Mouse (Mus musculus): ENCODE results near the gene Hlcs.

- no peak for TF ChIP-seq POLR2A (IDR thresholded peaks at IDR 0.05; ENCODE audit: borderline replicate concordance, insufficient read depth, low read length)
- no peak for TF ChIP-seq CTCF (IDR thresholded peaks at IDR 0.05; ENCODE audit: borderline replicate concordance, insufficient read depth, low read depth, low read length)
These were observed 73.8 kb downstream of the Hlcs start for GRCm38 (mm10) chr16:94239567-94239966.

Measured in cerebellum, adult 2 months (tissue).